Mouse (Mus musculus) forebrain, embryonic 15.5 days (tissue): ENCODE data around the gene Mpdz. TPM values are rescaled to one million over a fixed set of nuclear protein-coding genes. Genes with fewer than 3 reads are reported as not detected.

Source experiments
- ATAC-seq: fragments of 200-750 bp; cut with Nextera tagmentation; replicated peaks from 2 replicates; pipeline ENCODE4 v1.8.0; 2017; ENCODE audit warnings: mild to moderate bottlenecking, moderate TSS enrichment, moderate library complexity
- H3K27ac ChIP-seq: fragments of 300-500 bp; sonication (generic); replicated peaks from 2 replicates; pipeline ENCODE4 v1.5.1; 2015; ENCODE audit warnings: mild to moderate bottlenecking, inconsistent platforms
- H3K27me3 ChIP-seq: fragments of 300-500 bp; sonication (generic); 2 replicates; pipeline ENCODE4 v1.6.1; 2015; ENCODE audit warnings: inconsistent platforms
- H3K36me3 ChIP-seq: fragments of 300-500 bp; sonication (generic); 2 replicates; pipeline ENCODE4 v1.6.1; 2015; ENCODE audit warnings: mild to moderate bottlenecking, inconsistent platforms
- H3K4me1 ChIP-seq: fragments of 300-500 bp; sonication (generic); 2 replicates; pipeline ENCODE4 v1.6.1; 2015; ENCODE audit warnings: inconsistent platforms
- H3K4me2 ChIP-seq: fragments of 300-500 bp; sonication (generic); replicated peaks from 2 replicates; pipeline ENCODE4 v1.6.1; 2015; ENCODE audit warnings: mild to moderate bottlenecking, inconsistent platforms
- H3K4me3 ChIP-seq: fragments of 300-500 bp; sonication (generic); 2 replicates; pipeline ENCODE4 v1.5.1; 2015; ENCODE audit warnings: mild to moderate bottlenecking, inconsistent platforms
- H3K9ac ChIP-seq: fragments of 300-500 bp; sonication (generic); replicated peaks from 2 replicates; pipeline ENCODE4 v1.6.1; 2015; ENCODE audit warnings: mild to moderate bottlenecking, inconsistent platforms
- H3K9me3 ChIP-seq: fragments of 300-500 bp; sonication (generic); 2 replicates; pipeline ENCODE4 v1.6.1; 2016; ENCODE audit warnings: inconsistent platforms
- WGBS: fragments of 180-500 bp; shearing (Covaris S2); methylation state at CpG from one replicate; pipeline ENCODE4 v1.1.7; 2015; ENCODE audit warnings: mixed read lengths; 5-methylcytosine and 5-hydroxymethylcytosine counted together
- polyA plus RNA-seq: library from polyadenylated mRNA; unstranded; fragments of >200 nt; fragmentation: Nextera tagmentation; extraction: Ambion mirVana; gene quantifications from 2 replicates; pipeline ENCODE4 v1.2.1, GENCODE M21; 2015

Mpdz gene
- polyA plus RNA-seq, 1 experiment from 2014 or later = 20.2 TPM

- no peak overlapping the region for H3K4me2 ChIP-seq
- WGBS = 91% methylated on average over 5 of the region's 5 CpGs
- H3K27ac ChIP-seq = no peak overlapping the region
Measured at GRCm38 (mm10) chr4:81443566-81443965, 951 bp upstream of the Mpdz start.

DNA sequence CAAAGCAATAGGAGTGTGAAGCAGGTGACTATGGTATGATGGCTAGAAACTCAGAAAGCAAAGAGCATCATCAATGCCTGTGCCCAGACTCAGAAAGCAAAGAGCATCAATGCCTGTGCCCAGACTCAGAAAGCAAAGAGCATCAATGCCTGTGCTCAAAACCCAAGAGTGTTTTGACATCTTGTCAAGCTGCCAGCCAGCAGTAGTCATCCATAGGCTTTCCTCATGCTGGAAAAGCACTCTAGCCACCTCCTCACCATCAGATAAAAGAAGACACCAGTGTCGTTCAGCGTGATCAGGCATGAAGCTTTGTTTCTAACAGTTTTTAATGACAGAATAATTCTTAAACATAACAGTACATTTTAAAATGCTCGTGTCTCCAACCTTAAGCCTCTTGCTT lies 8.7 kb downstream of the Mpdz start:
- Histone ChIP-seq H3K9me3 (no peaks in the 10 kb centered on the region), H3K4me1 (no peaks in the 10 kb centered on the region), H3K9ac (no peak overlapping the region), H3K27me3 (no peaks in the 10 kb centered on the region), H3K36me3 (no peaks in the 10 kb centered on the region), H3K4me3 (no peak overlapping the region), H3K4me2 (no peak overlapping the region), H3K27ac (no peak overlapping the region)
- ATAC-seq = no peak
- 76% methylated on average over 3 of the region's 3 CpGs for WGBS

More at GRCm38 (mm10) chr4:81443566-81443965, 951 bp upstream of the Mpdz start:
- no peaks in the 10 kb centered on the region for H3K36me3 ChIP-seq
- peaks cover 14% of the 10 kb centered on the region for H3K4me1 ChIP-seq
- no peak overlapping the region for H3K9ac ChIP-seq
- H3K4me3 ChIP-seq = no peak overlapping the region
- H3K27me3 ChIP-seq = no peaks in the 10 kb centered on the region
- no peak for ATAC-seq
- no peaks in the 10 kb centered on the region for H3K9me3 ChIP-seq

DNA sequence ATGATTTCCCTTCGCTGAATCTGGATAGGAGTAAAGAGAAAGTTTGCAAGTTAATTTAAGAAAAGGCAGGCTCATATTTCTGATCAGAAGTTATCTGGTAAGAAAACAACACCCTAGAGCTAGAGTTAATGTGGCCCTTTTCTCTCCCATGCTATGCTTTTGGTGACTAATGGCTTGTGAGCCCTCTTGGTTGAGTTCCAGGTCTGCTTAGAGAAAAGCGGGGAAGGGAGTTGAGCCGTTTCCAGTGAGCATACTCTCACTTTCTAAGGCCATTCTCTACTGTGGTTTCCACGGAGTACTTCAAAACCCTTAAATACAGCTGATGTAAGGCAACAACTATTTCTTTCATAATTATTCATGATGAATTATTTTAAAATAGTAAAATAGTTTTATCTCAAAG lies 11.8 kb downstream of the Mpdz start:
- no peak for ATAC-seq
- no peak overlapping the region for H3K4me3 ChIP-seq
- 63% methylated on average over 4 of the region's 4 CpGs for WGBS
- H3K27me3 ChIP-seq = no peaks in the 10 kb centered on the region
- H3K9ac ChIP-seq = no peak overlapping the region
- no peaks in the 10 kb centered on the region for H3K9me3 ChIP-seq
- H3K27ac ChIP-seq = no peak overlapping the region
- no peaks in the 10 kb centered on the region for H3K4me1 ChIP-seq
- H3K36me3 ChIP-seq = no peaks in the 10 kb centered on the region
- H3K4me2 ChIP-seq = no peak overlapping the region

DNA sequence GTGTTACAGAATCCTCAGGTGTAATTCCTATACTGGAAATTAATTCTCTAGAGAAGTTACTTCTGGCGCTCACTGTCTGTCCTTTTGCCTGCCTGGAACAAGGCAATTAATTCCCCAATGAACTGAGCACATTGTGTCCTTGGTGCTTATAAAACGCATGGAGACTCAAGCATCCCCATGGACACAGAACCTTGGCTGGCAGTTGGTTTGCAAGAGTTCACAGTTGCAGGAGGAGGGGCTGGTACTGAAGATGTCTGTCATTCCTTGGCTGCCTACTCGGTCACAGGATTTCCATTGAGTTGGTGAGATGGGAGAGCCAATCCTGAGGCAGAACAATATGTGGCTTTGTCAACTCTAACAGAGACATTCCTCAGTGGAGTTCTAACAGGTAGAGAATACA lies 12.5 kb downstream of the Mpdz start:
- ATAC-seq = no peak
- WGBS = 55% methylated on average over 3 of the region's 3 CpGs
- Histone ChIP-seq H3K27me3 (no peaks in the 10 kb centered on the region), H3K36me3 (no peaks in the 10 kb centered on the region), H3K4me3 (no peak overlapping the region), H3K4me1 (no peaks in the 10 kb centered on the region), H3K9ac (no peak overlapping the region), H3K27ac (no peak overlapping the region), H3K4me2 (no peak overlapping the region), H3K9me3 (no peaks in the 10 kb centered on the region)

- Histone ChIP-seq H3K27me3 (no peaks in the 10 kb centered on the region), H3K9ac (no peak overlapping the region), H3K4me1 (no peaks in the 10 kb centered on the region), H3K9me3 (no peaks in the 10 kb centered on the region), H3K27ac (no peak overlapping the region), H3K4me2 (no peak overlapping the region), H3K36me3 (no peaks in the 10 kb centered on the region), H3K4me3 (no peak overlapping the region)
- no peak for ATAC-seq
- 85% methylated on average over 2 of the region's 2 CpGs for WGBS
Measured at GRCm38 (mm10) chr4:81429670-81430069, 12.9 kb downstream of the Mpdz start.

DNA sequence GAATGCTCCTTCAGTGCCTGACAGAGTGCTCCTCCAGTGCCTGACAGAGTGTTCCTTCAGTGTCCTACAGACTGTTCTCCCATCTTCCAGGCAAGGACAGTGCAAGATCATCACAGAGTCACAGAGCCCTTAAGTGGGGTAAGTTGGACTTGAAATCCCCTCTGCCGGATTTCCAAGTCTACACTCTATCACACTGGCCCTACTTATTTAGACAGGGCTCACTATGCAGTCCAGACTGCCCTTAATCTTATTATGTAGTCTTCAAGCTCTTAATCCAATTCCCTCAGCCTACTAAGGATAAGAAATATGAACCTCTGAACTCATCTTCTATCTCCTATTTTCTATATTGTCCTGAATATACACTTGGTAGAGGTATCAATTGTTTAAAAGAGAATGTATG lies 19.1 kb downstream of the Mpdz start:
- peaks cover 4% of the 10 kb centered on the region; the same call in 1 of the 2 replicates for H3K4me1 ChIP-seq
- no peak for ATAC-seq
- no peak overlapping the region for H3K4me2 ChIP-seq
- H3K9ac ChIP-seq = no peak overlapping the region
- H3K27ac ChIP-seq = no peak overlapping the region
- WGBS = 74% methylated on average over 1 of the region's 1 CpGs
- no peaks in the 10 kb centered on the region for H3K36me3 ChIP-seq
- no peaks in the 10 kb centered on the region for H3K27me3 ChIP-seq
- no peak overlapping the region for H3K4me3 ChIP-seq
- no peaks in the 10 kb centered on the region for H3K9me3 ChIP-seq

DNA sequence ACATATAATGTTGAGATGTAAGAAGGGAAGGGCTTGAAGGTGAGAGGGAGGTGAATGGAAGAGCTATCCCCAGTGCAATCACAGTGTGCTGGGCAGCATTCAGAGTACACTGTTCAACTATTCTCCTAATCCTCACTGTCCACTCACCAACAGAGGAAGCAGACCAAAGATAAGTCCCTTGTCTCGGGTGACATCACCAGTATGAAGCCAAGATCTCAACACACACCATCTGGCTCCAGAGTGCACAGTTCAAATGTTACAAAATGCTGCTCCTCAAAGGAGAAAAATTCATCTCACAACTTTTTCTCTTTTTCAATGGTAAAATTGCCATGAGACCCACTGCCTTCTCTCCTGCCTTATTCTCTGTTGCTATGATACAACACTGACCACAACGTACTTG lies 21.0 kb downstream of the Mpdz start:
- H3K27ac ChIP-seq = no peak overlapping the region
- H3K36me3 ChIP-seq = no peaks in the 10 kb centered on the region
- H3K4me2 ChIP-seq = no peak overlapping the region
- peaks cover 8% of the 10 kb centered on the region; the same call in 1 of the 2 replicates for H3K4me1 ChIP-seq
- H3K9ac ChIP-seq = no peak overlapping the region
- H3K9me3 ChIP-seq = no peaks in the 10 kb centered on the region
- no peaks in the 10 kb centered on the region for H3K27me3 ChIP-seq
- ATAC-seq = no peak
- no peak overlapping the region for H3K4me3 ChIP-seq
- 83% methylated on average over 2 of the region's 2 CpGs for WGBS

- Histone ChIP-seq H3K4me2 (peak overlapping the region; percentile 14; the same call in 1 of the 2 replicates), H3K9me3 (no peaks in the 10 kb centered on the region), H3K27ac (0 out of 2 replicates have a peak overlapping the region, but pooled peaks have one; percentile 14), H3K36me3 (no peaks in the 10 kb centered on the region), H3K4me3 (no peak overlapping the region), H3K4me1 (peaks cover 20% of the 10 kb centered on the region), H3K27me3 (no peaks in the 10 kb centered on the region), H3K9ac (no peak overlapping the region)
- 22% methylated on average over 10 of the region's 10 CpGs for WGBS
- ATAC-seq = peak; percentile 90
Measured at GRCm38 (mm10) chr4:81415324-81416026, 27.1 kb downstream of the Mpdz start.

DNA sequence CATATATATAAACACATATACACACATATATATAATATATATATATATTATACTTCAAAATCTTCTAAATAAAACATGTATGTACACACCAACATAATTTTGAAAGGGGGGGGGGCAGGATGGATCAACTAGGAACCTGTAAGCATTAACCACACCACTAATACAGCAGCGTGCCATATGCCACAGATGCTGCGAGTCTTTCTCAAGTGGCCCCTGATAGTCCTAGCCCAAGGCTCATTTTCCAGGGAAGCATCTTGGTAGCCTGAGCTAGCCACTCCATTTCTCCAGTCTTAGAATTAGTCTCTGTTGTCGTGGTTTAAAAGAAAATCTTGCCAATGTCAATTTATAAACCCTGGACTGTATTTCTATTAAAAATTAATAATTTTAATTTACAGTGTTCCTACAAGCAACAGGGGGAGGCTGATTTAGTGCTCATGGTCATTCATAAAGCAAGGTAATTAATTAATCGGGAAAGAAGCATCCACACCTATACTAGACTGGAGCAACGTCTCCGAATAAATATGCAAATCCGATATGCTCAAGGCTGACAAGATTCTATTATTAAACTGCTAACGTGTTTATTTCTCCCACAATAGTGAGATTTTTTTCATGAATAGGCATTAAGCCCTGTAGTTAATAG lies 27.8 kb downstream of the Mpdz start:
- Histone ChIP-seq H3K9me3 (no peaks in the 10 kb centered on the region), H3K27ac (0 out of 2 replicates have a peak overlapping the region, but pooled peaks have one; percentile 14), H3K27me3 (no peaks in the 10 kb centered on the region), H3K9ac (no peak overlapping the region), H3K4me3 (no peak overlapping the region), H3K4me2 (peak overlapping the region; percentile 14; the same call in 1 of the 2 replicates), H3K36me3 (no peaks in the 10 kb centered on the region), H3K4me1 (peaks cover 20% of the 10 kb centered on the region)
- peak; percentile 45 for ATAC-seq
- 35% methylated on average over 8 of the region's 8 CpGs for WGBS

GRCm38 (mm10) chr4:81396883-81397282 lies 45.7 kb downstream of the Mpdz start:
- Histone ChIP-seq H3K4me1 (no peaks in the 10 kb centered on the region), H3K36me3 (no peaks in the 10 kb centered on the region), H3K27me3 (no peaks in the 10 kb centered on the region), H3K9ac (no peak overlapping the region), H3K27ac (no peak overlapping the region), H3K9me3 (no peaks in the 10 kb centered on the region), H3K4me2 (no peak overlapping the region), H3K4me3 (no peak overlapping the region)
- 91% methylated on average over 6 of the region's 6 CpGs for WGBS
- ATAC-seq = no peak

DNA sequence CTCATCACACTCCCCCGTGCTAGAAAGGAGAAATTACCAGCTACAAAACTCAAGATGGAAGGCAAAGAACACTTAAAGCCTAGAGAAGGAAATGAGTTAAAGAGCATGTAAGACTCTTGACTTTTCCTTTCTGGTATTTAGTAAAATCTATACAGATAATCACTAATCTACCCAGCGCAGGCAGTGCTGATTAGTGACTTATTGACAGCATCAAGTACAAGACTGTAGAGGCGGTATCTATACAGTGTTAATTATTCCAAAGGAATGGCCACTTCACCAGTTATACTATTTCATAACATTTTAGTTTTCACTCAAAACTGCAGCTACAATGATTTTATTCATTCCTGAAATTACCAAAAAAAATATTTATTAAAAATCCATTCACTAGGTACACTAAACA lies 49.7 kb downstream of the Mpdz start:
- WGBS = 88% methylated on average over 3 of the region's 3 CpGs
- Histone ChIP-seq H3K9me3 (no peaks in the 10 kb centered on the region), H3K36me3 (no peaks in the 10 kb centered on the region), H3K27ac (no peak overlapping the region), H3K4me3 (no peak overlapping the region), H3K4me2 (no peak overlapping the region), H3K4me1 (no peaks in the 10 kb centered on the region), H3K9ac (no peak overlapping the region), H3K27me3 (no peaks in the 10 kb centered on the region)
- ATAC-seq = no peak

GRCm38 (mm10) chr4:81389263-81389662 lies 53.4 kb downstream of the Mpdz start:
- Histone ChIP-seq H3K4me3 (no peak overlapping the region), H3K27ac (0 out of 2 replicates have a peak overlapping the region, but pooled peaks have one; percentile 4), H3K36me3 (no peaks in the 10 kb centered on the region), H3K9ac (no peak overlapping the region), H3K9me3 (no peaks in the 10 kb centered on the region), H3K4me1 (no peaks in the 10 kb centered on the region), H3K4me2 (no peak overlapping the region), H3K27me3 (no peaks in the 10 kb centered on the region)
- no peak for ATAC-seq
